Mouse (Mus musculus) kidney, adult 2 months (tissue): ENCODE data around the gene Slc6a13. TPM values are rescaled to one million over a fixed set of nuclear protein-coding genes. Genes with fewer than 3 reads are reported as not detected.

ENCODE experiments used
- DNase-seq: peaks from one replicate; pipeline ENCODE4 v3.0.0; 2021
- H3K27ac ChIP-seq: fragments of 200-500 bp; 2 replicates; pipeline ENCODE4 v1.5.1; 2012; ENCODE audit warnings: low read depth, low read length, control low read depth, inconsistent platforms; ENCODE audit not compliant: insufficient read depth
- H3K27me3 ChIP-seq: fragments of 200-500 bp; replicated peaks from 2 replicates; pipeline ENCODE4 v1.6.1; 2012; ENCODE audit warnings: mild to moderate bottlenecking, moderate library complexity, low read length, inconsistent platforms; ENCODE audit not compliant: control insufficient read depth, insufficient read depth
- H3K36me3 ChIP-seq: fragments of 200-500 bp; 2 replicates; pipeline ENCODE4 v1.6.1; 2012; ENCODE audit warnings: mild to moderate bottlenecking, moderate library complexity, low read length, inconsistent platforms; ENCODE audit not compliant: control insufficient read depth, insufficient read depth
- H3K4me1 ChIP-seq: fragments of 200-500 bp; 2 replicates; pipeline ENCODE4 v1.6.1; 2011; ENCODE audit warnings: low read length; ENCODE audit not compliant: control insufficient read depth, insufficient read depth
- H3K4me3 ChIP-seq: fragments of 200-500 bp; 2 replicates; pipeline ENCODE4 v1.5.1; 2011; ENCODE audit warnings: mild to moderate bottlenecking, low read depth, low read length, control low read depth; ENCODE audit not compliant: insufficient read depth
- CTCF ChIP-seq: fragments of 200-500 bp; conservative IDR thresholded peaks from 2 replicates; pipeline ENCODE4 v1.5.1; 2011; ENCODE audit warnings: low read depth, mild to moderate bottlenecking, control low read depth, low read length, moderate library complexity, mixed read lengths; ENCODE audit not compliant: insufficient read depth, insufficient read length
- POLR2A ChIP-seq: fragments of 200-500 bp; IDR thresholded peaks from one replicate; pipeline ENCODE4 v1.6.1; 2011; ENCODE audit warnings: low read depth, low read length, control low read depth
- WGBS: fragments of 180-500 bp; shearing (Covaris S2); methylation state at CpG from one replicate; pipeline ENCODE4 v1.1.7; 2018; 5-methylcytosine and 5-hydroxymethylcytosine counted together
- polyA plus RNA-seq: library from polyadenylated mRNA; depleted of rRNA; stranded (reverse); fragments of >200 nt; gene quantifications from 2 replicates; pipeline ENCODE4 v1.2.3, GENCODE M21; 2012; rRNA removed

Slc6a13 gene
- polyA plus RNA-seq, 1 experiment, result 95.6 TPM

- no peak for DNase-seq
- Histone ChIP-seq H3K27me3 (no peaks in the 10 kb centered on the region), H3K4me1 (no peaks in the 10 kb centered on the region), H3K4me3 (no peak overlapping the region), H3K36me3 (no peaks in the 10 kb centered on the region), H3K27ac (no peak overlapping the region)
- TF ChIP-seq CTCF (no peak), POLR2A (no peak)
- 62% methylated on average over 8 of the region's 8 CpGs for WGBS
Measured at GRCm38 (mm10) chr6:121380576-121380975, 80.5 kb downstream of the Slc6a13 start.

GRCm38 (mm10) chr6:121382071-121382470 is 82.0 kb downstream of the Slc6a13 start:
- no peak for DNase-seq
- no peaks in the 10 kb centered on the region for H3K4me1 ChIP-seq
- no peak overlapping the region for H3K27ac ChIP-seq
- TF ChIP-seq CTCF, result no peak
- TF ChIP-seq POLR2A, result no peak
- no peaks in the 10 kb centered on the region for H3K27me3 ChIP-seq
- H3K4me3 ChIP-seq, result no peak overlapping the region
- 30% methylated on average over 10 of the region's 10 CpGs for WGBS
- H3K36me3 ChIP-seq, result no peaks in the 10 kb centered on the region

- TF ChIP-seq CTCF (no peak), POLR2A (no peak)
- Histone ChIP-seq H3K27me3 (no peaks in the 10 kb centered on the region), H3K4me3 (no peak overlapping the region), H3K4me1 (no peaks in the 10 kb centered on the region), H3K27ac (no peak overlapping the region), H3K36me3 (no peaks in the 10 kb centered on the region)
- WGBS, result 78% methylated on average over 3 of the region's 3 CpGs
- DNase-seq, result no peak
Measured at GRCm38 (mm10) chr6:121385397-121385796, 85.4 kb downstream of the Slc6a13 start.

Other genes starting within 250 kb of the Slc6a13 start
- gene Mical3, start 169.2 kb upstream of the Slc6a13 start, polyA plus RNA-seq, result 16.1 and 17.5 TPM in 2 replicates
- gene Pex26, start 116.6 kb upstream of the Slc6a13 start, polyA plus RNA-seq, result 21.0 and 24.2 TPM in 2 replicates
- gene Tuba8, start 89.5 kb upstream of the Slc6a13 start, polyA plus RNA-seq, result 0.94 and 2.5 TPM in 2 replicates
- gene Usp18, start 54.3 kb upstream of the Slc6a13 start, polyA plus RNA-seq, result 5.9 and 9.7 TPM in 2 replicates
- gene Slc6a12, start 42.8 kb downstream of the Slc6a13 start, polyA plus RNA-seq, result 6.5 and 8.2 TPM in 2 replicates
- 0.11 and 0.20 TPM in 2 replicates for gene Iqsec3, start 173.5 kb downstream of the Slc6a13 start, polyA plus RNA-seq